Mouse (Mus musculus) stomach, adult 2 months (tissue): Measurements from ENCODE around the gene Gm3173. TPM values are rescaled to one million over a fixed set of nuclear protein-coding genes. Genes with fewer than 3 reads are reported as not detected.

Experiments
- polyA plus RNA-seq: library from polyadenylated mRNA; depleted of rRNA; stranded (reverse); fragments of >200 nt; gene quantifications from 2 replicates; pipeline ENCODE4 v1.2.3, GENCODE M21; 2012; rRNA removed

Gene Gm3173
- not detected in 2 replicates for polyA plus RNA-seq

GRCm38 (mm10) chr14:4430692-4431091 lies at the start of gene Gm3173:
Gene Gm3173 (plus strand): TSS chr14:4430992.

GRCm38 (mm10) chr14:4397226-4397625 lies 33.6 kb upstream of the Gm3173 start, which contains the start of gene Gm3159:
Gene Gm3159 (plus strand): TSS chr14:4397526.

GRCm38 (mm10) chr14:4414965-4415835 lies 15.6 kb upstream of the Gm3173 start, which contains the start of gene Gm3164:
Gene Gm3164 (plus strand): TSS chr14:4415448.

GRCm38 (mm10) chr14:4481445-4481844 lies 50.7 kb downstream of the Gm3173 start, which contains the start of gene Gm3182:
Gene Gm3182 (plus strand): TSS chr14:4481745.

GRCm38 (mm10) chr14:4555105-4555504 lies 124.3 kb downstream of the Gm3173 start, which contains the start of gene Gm3047:
Gene Gm3047 (plus strand): TSS chr14:4555405.

Other genes starting within 250 kb of the Gm3173 start
- not detected in 2 replicates for gene Gm2974, start 248.4 kb upstream of the Gm3173 start, polyA plus RNA-seq
- gene Gm3138, start 181.4 kb upstream of the Gm3173 start, polyA plus RNA-seq: not detected in 2 replicates
- gene Gm3149, start 113.7 kb upstream of the Gm3173 start, polyA plus RNA-seq: not detected in 2 replicates
- gene 2610042L04Rik, start 96.2 kb upstream of the Gm3173 start, polyA plus RNA-seq: not detected in 2 replicates
- not detected in 2 replicates for gene Gm3159, start 33.5 kb upstream of the Gm3173 start, polyA plus RNA-seq
- not detected in 2 replicates for gene Gm3164, start 15.5 kb upstream of the Gm3173 start, polyA plus RNA-seq
- not detected in 2 replicates for gene Gm3182, start 50.8 kb downstream of the Gm3173 start, polyA plus RNA-seq
- not detected in 2 replicates for gene Gm3047, start 124.4 kb downstream of the Gm3173 start, polyA plus RNA-seq
- gene Gm8159, start 201.4 kb downstream of the Gm3173 start, polyA plus RNA-seq: not detected in 2 replicates
- not detected in 2 replicates for gene Gm3239, start 233.2 kb downstream of the Gm3173 start, polyA plus RNA-seq